Mouse (Mus musculus) gastrocnemius, postnatal 25 days (tissue): ENCODE data around the gene Slc26a9. TPM values are rescaled to one million over a fixed set of nuclear protein-coding genes. Genes with fewer than 3 reads are reported as not detected.
A peak's percentile ranks its signal among the peaks of the same experiment; 100 is the strongest.
"Not testable (repeated sequence)": the region's sequence is repeated elsewhere in the genome, so short reads cannot be mapped to it uniquely, and the experiment has no call there.

Experiments used
- DNase-seq: peaks from one replicate; pipeline ENCODE4 v3.0.0; 2022
- total RNA-seq, 2 experiments: library from RNA; stranded (reverse); gene quantifications; 1 replicate in 1 of 2; 2 replicates in 1 of 2; pipeline ENCODE4 v1.2.3; 2021

Gene Slc26a9
- total RNA-seq, 2 experiments from 2014 or later: not detected

DNA sequence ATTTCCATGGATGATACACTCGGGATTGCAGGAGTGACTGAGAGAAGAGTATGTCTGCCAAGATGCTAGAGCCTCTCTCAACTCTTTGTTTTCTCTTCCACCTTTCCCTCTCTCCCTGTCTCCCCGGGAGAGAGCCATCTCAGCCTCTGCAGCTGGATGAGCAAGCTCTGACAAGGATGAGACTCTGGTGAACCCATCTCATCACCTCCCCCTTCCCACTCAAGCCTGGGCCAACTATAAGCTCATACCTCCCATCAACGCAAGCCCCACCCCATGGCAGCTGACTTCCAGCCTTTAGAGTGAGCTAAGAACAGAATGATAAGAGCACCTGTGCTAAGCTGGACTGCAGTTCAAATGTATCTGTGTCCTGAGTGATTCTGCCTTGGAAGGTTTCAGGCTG is 25.5 kb downstream of the Slc26a9 start:
- no peak for DNase-seq

DNA sequence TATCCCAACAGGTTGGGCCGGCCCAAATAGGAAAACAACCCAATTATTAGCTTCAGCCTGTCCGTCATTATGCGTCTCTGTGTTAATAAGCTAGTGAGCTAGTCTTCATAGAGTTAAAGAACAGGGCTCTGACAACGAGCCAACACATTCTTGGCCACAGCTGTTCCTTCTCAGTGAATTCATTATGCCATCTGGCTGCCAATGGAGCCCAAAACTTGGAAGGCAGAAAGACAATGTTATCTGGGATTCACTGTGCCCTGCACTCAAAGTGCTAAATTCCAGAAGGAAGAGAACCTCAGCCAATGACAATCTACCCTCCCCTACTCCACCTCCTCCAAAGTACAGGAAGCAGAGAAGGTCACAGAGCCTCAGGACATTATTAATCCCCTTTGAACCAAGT is 26.8 kb downstream of the Slc26a9 start:
- peak; percentile 19 for DNase-seq

GRCm38 (mm10) chr1:131771440-131771839 is 27.6 kb downstream of the Slc26a9 start:
- DNase-seq: no peak

DNA sequence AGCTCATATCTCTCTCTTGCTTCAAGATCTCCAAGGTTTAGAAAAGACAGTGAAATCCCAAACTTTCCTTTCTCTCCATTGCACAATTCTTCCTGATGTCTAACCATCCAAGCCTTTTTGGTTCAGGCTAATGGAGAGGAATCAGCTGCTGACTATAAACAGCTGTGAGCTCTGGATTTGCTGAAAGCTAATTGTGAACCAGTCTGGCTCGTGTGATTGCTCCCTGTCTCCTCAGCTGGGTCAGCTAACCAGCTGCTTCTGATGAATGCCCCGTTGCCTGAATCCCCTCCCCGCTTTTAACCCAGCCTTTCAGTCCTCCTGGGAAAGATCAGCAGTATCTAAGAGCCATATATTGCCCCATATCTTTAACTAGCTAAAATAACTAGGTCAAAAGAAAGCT is 50.8 kb downstream of the Slc26a9 start:
- no peak for DNase-seq

DNA sequence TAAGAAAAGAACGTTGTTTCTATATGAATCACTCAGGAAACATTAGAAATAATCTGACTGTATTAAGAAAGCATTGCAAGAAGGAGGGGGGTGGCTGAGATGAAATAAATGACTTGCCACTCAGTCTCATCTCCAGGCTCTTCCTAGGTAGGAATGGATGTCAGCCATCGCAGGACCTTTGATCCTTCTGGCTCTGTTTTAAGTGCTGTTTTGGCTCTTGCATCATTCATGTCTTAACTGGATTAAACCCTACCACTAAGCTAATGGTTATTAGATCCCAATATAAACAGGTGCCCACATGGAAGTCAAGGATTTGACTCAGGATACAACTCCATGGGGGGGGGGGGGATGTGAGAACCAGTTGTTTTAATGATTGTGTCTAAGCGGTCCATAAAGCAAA is 51.3 kb downstream of the Slc26a9 start:
- DNase-seq: no peak

DNA sequence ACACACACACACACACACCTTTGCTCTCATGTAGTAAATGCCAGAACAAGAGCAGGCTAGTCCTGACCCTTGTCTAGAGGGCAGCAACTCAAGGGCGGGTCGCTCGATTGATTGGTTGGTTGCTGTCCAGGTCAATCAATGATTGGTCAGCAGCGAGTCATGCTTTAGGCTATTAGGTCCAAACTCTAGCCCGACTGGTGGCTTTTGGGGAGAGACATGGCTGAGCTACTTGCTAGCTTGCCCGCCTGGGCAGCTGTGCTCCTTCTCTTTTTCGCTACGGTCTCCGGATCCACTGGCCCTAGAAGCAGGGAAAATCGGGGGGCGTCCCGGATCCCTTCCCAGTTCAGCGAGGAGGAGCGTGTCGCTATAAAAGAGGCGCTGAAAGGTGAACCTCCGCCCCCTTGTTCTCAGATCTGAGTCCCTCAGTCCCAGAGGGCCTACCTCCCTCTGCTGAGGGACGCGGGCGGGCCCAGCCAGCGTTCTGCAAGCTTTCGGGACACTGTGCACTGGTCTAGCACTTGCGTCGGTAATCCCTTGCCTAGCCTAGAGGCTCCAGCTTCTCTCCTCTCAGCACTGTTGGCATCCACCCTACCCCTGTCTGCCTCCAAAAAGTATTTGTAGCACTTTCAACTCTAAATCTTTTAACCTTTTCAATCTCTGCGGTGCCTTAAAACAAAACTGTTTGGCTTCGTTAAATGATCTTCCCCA is 53.5 kb downstream of the Slc26a9 start, which contains the start of gene Pm20d1:
Gene Pm20d1 (plus strand): TSS at position 180 of the 708 bp plus-strand sequence.
- peak; percentile 45 for DNase-seq

DNA sequence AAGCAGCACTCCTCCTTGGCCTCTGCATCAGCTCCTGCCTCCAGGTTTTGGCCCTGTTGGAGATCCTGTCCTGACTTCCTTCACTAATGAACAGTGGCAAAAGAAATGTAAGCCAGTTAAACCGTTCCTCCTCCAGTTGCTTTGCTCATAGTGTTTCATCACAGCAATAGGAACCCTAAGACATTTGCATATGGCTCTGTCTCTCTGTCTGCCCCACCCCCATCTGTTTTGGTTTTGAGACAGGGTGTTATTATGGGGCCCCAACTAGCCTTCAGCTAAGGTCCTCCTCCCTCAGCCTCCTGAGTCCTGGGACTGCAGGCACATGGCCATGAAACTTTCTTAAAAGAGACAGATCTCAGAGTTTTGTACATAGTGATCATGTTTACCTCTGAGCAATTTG is 56.2 kb downstream of the Slc26a9 start:
- no peak for DNase-seq

- no peak for DNase-seq
Observed at GRCm38 (mm10) chr1:131801071-131801470, 57.2 kb downstream of the Slc26a9 start.

GRCm38 (mm10) chr1:131802652-131803051 is 58.8 kb downstream of the Slc26a9 start:
- peak; percentile 50 for DNase-seq

DNA sequence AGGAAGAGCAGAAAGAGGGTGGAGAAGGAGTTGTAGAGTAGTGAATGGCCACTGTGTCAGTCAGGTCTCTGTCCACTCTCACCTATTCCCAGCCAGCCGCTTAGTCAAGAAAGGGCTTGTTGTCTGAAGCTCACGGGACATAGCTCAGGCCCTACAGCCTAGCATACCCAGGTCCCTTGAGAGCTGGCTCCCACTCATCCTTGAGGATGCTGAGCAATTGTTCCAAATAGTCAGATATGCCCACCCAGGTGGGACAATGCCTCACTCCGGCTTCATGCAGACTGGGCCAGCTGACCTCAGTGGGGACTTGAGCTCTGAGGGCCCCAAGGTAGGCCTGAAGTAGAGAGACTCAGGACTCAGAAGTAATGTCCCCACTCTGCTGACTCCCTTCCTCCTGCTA is 60.3 kb downstream of the Slc26a9 start:
- DNase-seq: no peak

DNA sequence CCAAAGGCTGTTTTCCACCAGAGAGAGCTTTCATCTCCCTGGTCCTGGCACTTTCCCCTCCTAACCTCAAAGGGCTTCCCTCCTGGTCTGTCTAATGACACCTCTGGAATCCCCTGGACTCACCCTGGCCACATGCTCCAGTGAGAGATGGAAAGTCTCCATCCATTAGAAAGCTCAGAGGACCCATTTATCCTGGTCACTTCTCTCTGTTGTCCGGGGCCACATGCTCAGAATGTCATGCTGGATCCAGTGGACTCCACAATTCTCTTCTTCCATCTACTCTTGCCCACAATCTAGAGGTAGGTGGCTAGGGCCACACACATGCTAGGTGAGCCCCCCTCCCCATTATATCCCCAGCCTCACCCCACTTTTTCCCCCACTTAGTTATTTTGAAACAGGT is 65.2 kb downstream of the Slc26a9 start:
- DNase-seq: no peak

DNA sequence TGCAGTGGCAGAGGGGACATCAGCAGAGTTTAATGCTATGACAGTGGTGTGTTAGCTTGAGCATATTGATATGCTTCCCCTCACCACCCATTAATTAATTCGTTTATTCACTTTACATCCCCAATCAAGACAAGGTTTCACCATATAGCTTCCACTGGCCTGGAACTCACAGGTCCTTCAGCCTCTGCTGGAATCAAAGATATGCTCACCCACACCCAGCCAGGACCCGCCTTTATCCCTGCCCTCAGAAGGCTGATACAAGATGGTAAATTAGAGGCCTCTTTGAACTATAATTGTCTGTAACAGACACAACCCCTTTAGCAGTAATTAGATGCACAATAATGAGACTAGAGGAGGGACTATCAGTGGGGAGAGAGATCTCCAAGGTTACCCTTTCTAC is 65.8 kb downstream of the Slc26a9 start:
- DNase-seq: no peak

DNA sequence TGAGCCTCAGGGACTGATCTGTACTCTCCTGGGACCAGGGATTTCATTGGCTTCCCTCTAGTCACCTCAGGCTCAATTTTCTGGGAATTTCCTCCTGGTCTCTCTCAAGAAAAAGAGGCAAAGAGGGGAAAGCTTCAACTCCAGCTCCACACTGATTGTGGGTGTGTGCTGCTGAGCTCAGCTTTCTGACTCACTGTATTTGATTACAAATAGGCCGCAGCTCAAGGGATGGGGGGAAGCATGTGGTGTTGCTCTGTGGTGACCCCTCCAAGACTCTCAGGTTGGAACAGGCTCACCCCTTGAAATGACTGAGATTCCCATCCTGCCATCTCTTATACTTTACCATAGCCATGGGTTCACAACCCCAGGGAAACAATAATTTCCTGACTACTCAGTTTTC is 67.6 kb downstream of the Slc26a9 start:
- no peak for DNase-seq

DNA sequence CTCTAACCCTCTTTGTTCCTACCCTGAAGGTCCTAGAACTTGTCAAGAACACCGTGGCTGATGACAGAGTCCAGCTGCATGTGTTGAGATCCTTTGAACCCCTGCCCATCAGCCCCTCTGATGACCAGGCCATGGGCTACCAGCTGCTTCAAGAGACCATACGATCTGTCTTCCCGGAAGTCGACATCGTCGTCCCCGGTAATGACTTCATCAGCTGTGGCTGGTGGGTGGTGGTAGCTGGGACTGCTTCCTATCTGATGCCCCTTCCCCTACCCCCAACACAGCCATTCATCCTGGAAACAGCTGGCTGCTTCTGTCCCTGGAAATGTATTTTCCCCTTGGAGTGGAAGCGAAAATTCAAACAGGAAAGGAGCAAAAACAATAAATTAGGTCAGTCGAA is 68.2 kb downstream of the Slc26a9 start:
- DNase-seq: no peak

- no peak for DNase-seq
Observed at GRCm38 (mm10) chr1:131812631-131813295, 68.9 kb downstream of the Slc26a9 start.

- DNase-seq: no peak
Observed at GRCm38 (mm10) chr1:131813731-131814130, 69.9 kb downstream of the Slc26a9 start.

DNA sequence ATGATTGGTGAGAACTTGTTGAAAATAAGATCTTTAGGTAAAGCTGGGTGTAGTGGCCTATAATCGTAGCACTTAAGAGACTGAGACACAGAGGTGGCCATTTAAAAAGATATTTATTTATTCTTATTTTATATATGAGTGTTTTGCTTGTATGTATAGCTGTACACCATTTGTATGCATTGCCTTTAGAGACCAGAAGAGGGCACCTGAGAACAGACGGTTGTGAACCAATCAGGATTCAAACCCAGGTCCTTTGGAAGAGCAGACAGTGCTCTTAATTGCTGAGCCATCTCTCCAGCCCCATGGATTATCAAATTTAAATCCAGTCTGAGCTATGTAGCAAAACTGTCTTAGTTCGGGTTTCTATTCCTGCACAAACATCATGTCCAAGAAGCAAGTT is 70.4 kb downstream of the Slc26a9 start:
- DNase-seq: no peak

GRCm38 (mm10) chr1:131816886-131817285 is 73.1 kb downstream of the Slc26a9 start:
- DNase-seq: no peak

- DNase-seq: not testable (repeated sequence)
Observed at GRCm38 (mm10) chr1:131820353-131820752, 76.5 kb downstream of the Slc26a9 start.

DNA sequence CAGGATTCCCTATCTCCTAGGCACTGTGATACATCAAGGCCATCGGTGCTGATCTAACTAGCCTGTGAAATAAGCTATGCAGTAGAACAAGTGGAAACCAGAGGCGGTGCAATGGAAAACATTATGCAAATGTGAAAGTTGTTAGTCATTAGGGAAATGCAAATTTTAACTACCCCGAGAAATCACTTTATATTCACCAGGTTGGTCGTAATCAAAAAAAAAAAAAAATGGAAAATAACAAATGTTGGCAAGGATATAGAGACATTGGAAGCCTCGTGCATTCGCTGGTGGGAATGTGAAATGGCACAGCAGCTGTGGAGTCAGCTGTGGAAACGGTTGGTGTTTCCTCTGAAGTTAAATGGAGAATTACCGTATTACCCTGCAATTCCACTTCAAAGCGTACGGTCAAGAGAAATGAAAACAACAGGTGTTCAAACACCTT is 77.1 kb downstream of the Slc26a9 start:
- DNase-seq: no peak
